ENCODE assay signal across 26 mouse cellular contexts in genomic region chr17:43840208-43840607, GRCm38 (mm10). TPM values are rescaled to one million over a fixed set of nuclear protein-coding genes. Genes with fewer than 3 reads are reported as not detected.
DNase-seq lines count a peak whose midpoint lies in the region; ATAC-seq and TF ChIP-seq lines count a peak whose summit lies in the region.
"Had no signal": no experiment of that assay in that cellular context is flagged by ENCODE, and none has a peak within 500 bp of the region (broad histone marks: within the 10 kb centered on the region; RNA-seq: fewer than 3 reads in every experiment).

No protein-coding gene starts in this region.

- no peak overlapping the region for H3K9ac ChIP-seq in forebrain, postnatal 0 days
- no peak overlapping the region for H3K9ac ChIP-seq in forebrain, embryonic 12.5 days
- H3K9ac ChIP-seq: embryonic facial prominence, embryonic 15.5 days; midbrain, embryonic 15.5 days; neural tube, embryonic 15.5 days had no signal

- peaks cover 3% of the 10 kb centered on the region; the same call in 1 of the 2 replicates for H3K27me3 ChIP-seq in forebrain, postnatal 0 days (ENCODE audit: insufficient read depth, low read length)
- no peaks in the 10 kb centered on the region for H3K27me3 ChIP-seq in forebrain, embryonic 12.5 days
- H3K27me3 ChIP-seq: CH12.LX; embryonic facial prominence, embryonic 15.5 days; midbrain, embryonic 15.5 days; neural tube, embryonic 15.5 days had no signal

- no peak overlapping the region for H3K27ac ChIP-seq in forebrain, postnatal 0 days (ENCODE audit: low read depth, low read length)
- H3K27ac ChIP-seq in forebrain, embryonic 12.5 days: no peak overlapping the region
- H3K27ac ChIP-seq: embryonic facial prominence, embryonic 15.5 days; left cerebral cortex, adult 2 months; midbrain, embryonic 15.5 days; neural tube, embryonic 15.5 days; stomach, postnatal 0 days had no signal

- no peak for TF ChIP-seq CTCF in forebrain, postnatal 0 days (IDR thresholded peaks at IDR 0.05; ENCODE audit: low read depth)

- H3K36me3 ChIP-seq in forebrain, postnatal 0 days (ENCODE audit: insufficient read depth): no peaks in the 10 kb centered on the region
- no peaks in the 10 kb centered on the region for H3K36me3 ChIP-seq in forebrain, embryonic 12.5 days (replicated peaks)
- H3K36me3 ChIP-seq: embryonic facial prominence, embryonic 15.5 days; midbrain, embryonic 15.5 days; neural tube, embryonic 15.5 days had no signal

- H3K4me2 ChIP-seq in forebrain, postnatal 0 days (ENCODE audit: low read depth): no peak overlapping the region
- H3K4me2 ChIP-seq in forebrain, embryonic 12.5 days: no peak overlapping the region
- H3K4me2 ChIP-seq: embryonic facial prominence, embryonic 15.5 days; heart, embryonic 11.5 days; liver, embryonic 11.5 days; midbrain, embryonic 15.5 days; neural tube, embryonic 15.5 days had no signal

- no peaks in the 10 kb centered on the region for H3K4me1 ChIP-seq in forebrain, postnatal 0 days (ENCODE audit: insufficient read depth)
- H3K4me1 ChIP-seq in forebrain, embryonic 12.5 days: no peaks in the 10 kb centered on the region
- H3K4me1 ChIP-seq: embryonic facial prominence, embryonic 15.5 days; midbrain, embryonic 15.5 days; neural tube, embryonic 15.5 days had no signal

- H3K4me3 ChIP-seq in forebrain, postnatal 0 days (ENCODE audit: low read depth, low read length): no peak overlapping the region
- H3K4me3 ChIP-seq in forebrain, embryonic 12.5 days (replicated peaks): no peak overlapping the region
- H3K4me3 ChIP-seq: embryonic facial prominence, embryonic 15.5 days; left cerebral cortex, adult 2 months; midbrain, embryonic 15.5 days; neural tube, embryonic 15.5 days had no signal

- peaks cover 4% of the 10 kb centered on the region; the same call in 1 of the 2 replicates for H3K9me3 ChIP-seq in forebrain, postnatal 0 days (ENCODE audit: low read length)
- no peaks in the 10 kb centered on the region for H3K9me3 ChIP-seq in forebrain, embryonic 12.5 days
- H3K9me3 ChIP-seq: embryonic facial prominence, embryonic 15.5 days; midbrain, embryonic 15.5 days; neural tube, embryonic 15.5 days had no signal

- 62% methylated on average over 9 of the region's 9 CpGs for WGBS in forebrain, postnatal 0 days
- 93% methylated on average over 9 of the region's 9 CpGs for WGBS in forebrain, embryonic 12.5 days

- peak; percentile 47 for DNase-seq in forebrain, postnatal 0 days
- peak; percentile 95 for DNase-seq in brain, adult 2 months (ENCODE audit: low read depth, low spot score)
- peak; percentile 71 to 85 for DNase-seq in cerebellum, adult 18-20 months
- peak; percentile 63 to 68 for DNase-seq in cerebellum, postnatal 25 days
- no peak for DNase-seq in testis, postnatal 14 days (ENCODE audit: low spot score)
- no peak for DNase-seq in thymus, postnatal 36 days
- DNase-seq in adrenal gland, postnatal 36 days: no peak
- DNase-seq: adrenal gland, postnatal 25 days; heart, postnatal 10 days; kidney, adult 2 months; kidney, postnatal 10 days; lung, adult 18-20 months; lung, postnatal 14 days; thymus, postnatal 14 days had no signal

- ATAC-seq in forebrain, postnatal 0 days: peak; percentile 67
- ATAC-seq in forebrain, embryonic 12.5 days (ENCODE audit: low FRiP score): no peak
- ATAC-seq: inflammation-experienced regulatory T-cells, adult 6 months; midbrain, embryonic 15.5 days had no signal

RNA-seq across cellular contexts. Expression of gene Rcan2, which starts 39.1 kb away (rescaled TPM):
- 43.4 and 69.8 TPM in 2 replicates for total RNA-seq in forebrain, postnatal 0 days (2014; rRNA removed)
- polyA plus RNA-seq in forebrain, postnatal 0 days (2015; fragmentation: Nextera tagmentation; extraction: Ambion mirVana): 17.8 and 50.0 TPM in 2 replicates
- 25.5 and 26.6 TPM in 2 replicates for polyA plus RNA-seq in forebrain, embryonic 12.5 days (2016; fragmentation: Nextera tagmentation; extraction: Ambion mirVana)
- total RNA-seq in adrenal gland, postnatal 36 days (2021): 1 to 10 TPM; 3.8 to 4.0 TPM
- total RNA-seq: megakaryocyte, adult 5-6 weeks; MEL had no signal
- polyA plus RNA-seq: inflammation-experienced regulatory T-cells, adult 6 months had no signal

Comparison
In these comparisons a context has a peak if more than half of its experiments do, and no peak if none do; other contexts are left out.
1. DNase-seq: peak in forebrain, postnatal 0 days (single experiment), brain, adult 2 months (single experiment), cerebellum, adult 18-20 months (2 of 2) and cerebellum, postnatal 25 days (2 of 2); none in testis, postnatal 14 days (single experiment), thymus, postnatal 36 days (0 of 2) and adrenal gland, postnatal 36 days (0 of 2).